Mouse (Mus musculus): ENCODE measurements around the gene Npas3. TPM values are rescaled to one million over a fixed set of nuclear protein-coding genes. Genes with fewer than 3 reads are reported as not detected.
A peak's percentile ranks its signal among the peaks of the same experiment; 100 is the strongest.

Gene Npas3
- polyA plus RNA-seq, 1 experiment from 2014 or later: 31.3 TPM

GRCm38 (mm10) chr12:53836031-53836790 lies 587.7 kb downstream of the Npas3 start:
- no peaks in the 10 kb centered on the region for H3K36me3 ChIP-seq (replicated peaks)
- 73% methylated on average over 27 of the region's 27 CpGs for WGBS
- H3K9ac ChIP-seq: no peak overlapping the region
- H3K4me2 ChIP-seq: no peak overlapping the region
- no peak for ATAC-seq (replicated peaks)
- H3K4me1 ChIP-seq: peaks cover 47% of the 10 kb centered on the region
- H3K27me3 ChIP-seq (replicated peaks): no peaks in the 10 kb centered on the region
- H3K9me3 ChIP-seq: no peaks in the 10 kb centered on the region
- H3K4me3 ChIP-seq: no peak overlapping the region
- no peak overlapping the region for H3K27ac ChIP-seq

- WGBS: 55% methylated on average over 15 of the region's 15 CpGs
- Histone ChIP-seq H3K4me3 (no peak overlapping the region), H3K4me1 (peaks cover 48% of the 10 kb centered on the region), H3K27ac (no peak overlapping the region), H3K27me3 (replicated peaks) (no peaks in the 10 kb centered on the region), H3K36me3 (replicated peaks) (no peaks in the 10 kb centered on the region), H3K4me2 (no peak overlapping the region), H3K9ac (no peak overlapping the region), H3K9me3 (no peaks in the 10 kb centered on the region)
- ATAC-seq (replicated peaks): no peak
These were observed 588.9 kb downstream of the Npas3 start for GRCm38 (mm10) chr12:53837408-53837807.

- H3K27ac ChIP-seq: peak overlapping the region; percentile 48; the same call in 1 of the 2 replicates
- no peak overlapping the region for H3K4me3 ChIP-seq
- no peaks in the 10 kb centered on the region for H3K9me3 ChIP-seq
- ATAC-seq (replicated peaks): no peak
- H3K36me3 ChIP-seq (replicated peaks): no peaks in the 10 kb centered on the region
- no peak overlapping the region for H3K9ac ChIP-seq
- H3K4me1 ChIP-seq: peaks cover 51% of the 10 kb centered on the region
- WGBS: 17% methylated on average over 7 of the region's 7 CpGs
- H3K27me3 ChIP-seq (replicated peaks): no peaks in the 10 kb centered on the region
- no peak overlapping the region for H3K4me2 ChIP-seq
These were observed 590.1 kb downstream of the Npas3 start for GRCm38 (mm10) chr12:53838541-53838940.

GRCm38 (mm10) chr12:53841928-53842671 lies 593.6 kb downstream of the Npas3 start:
- WGBS: 40% methylated on average over 16 of the region's 16 CpGs
- Histone ChIP-seq H3K9ac (no peak overlapping the region), H3K4me3 (no peak overlapping the region), H3K9me3 (no peaks in the 10 kb centered on the region), H3K27me3 (replicated peaks) (no peaks in the 10 kb centered on the region), H3K27ac (no peak overlapping the region), H3K4me2 (no peak overlapping the region), H3K36me3 (replicated peaks) (no peaks in the 10 kb centered on the region), H3K4me1 (peaks cover 54% of the 10 kb centered on the region)
- ATAC-seq (replicated peaks): no peak

GRCm38 (mm10) chr12:53843626-53844025 lies 595.1 kb downstream of the Npas3 start:
- H3K4me2 ChIP-seq: no peak overlapping the region
- no peak overlapping the region for H3K27ac ChIP-seq
- no peak for ATAC-seq (replicated peaks)

GRCm38 (mm10) chr12:53846154-53846665 lies 597.7 kb downstream of the Npas3 start:
- H3K4me3 ChIP-seq: no peak overlapping the region
- peaks cover 31% of the 10 kb centered on the region for H3K4me1 ChIP-seq
- H3K27ac ChIP-seq: 0 out of 2 replicates have a peak overlapping the region, but pooled peaks have one; percentile 3
- no peaks in the 10 kb centered on the region for H3K9me3 ChIP-seq
- 70% methylated on average over 12 of the region's 12 CpGs for WGBS
- no peak for ATAC-seq (replicated peaks)
- H3K36me3 ChIP-seq (replicated peaks): no peaks in the 10 kb centered on the region; the same call in 1 of the 2 replicates
- no peak overlapping the region for H3K4me2 ChIP-seq
- H3K27me3 ChIP-seq (replicated peaks): no peaks in the 10 kb centered on the region
- H3K9ac ChIP-seq: no peak overlapping the region

More at GRCm38 (mm10) chr12:53843626-53844025, 595.1 kb downstream of the Npas3 start:
- no peak overlapping the region for H3K4me3 ChIP-seq
- no peak overlapping the region for H3K9ac ChIP-seq
- no peaks in the 10 kb centered on the region for H3K9me3 ChIP-seq
- H3K27me3 ChIP-seq (replicated peaks): no peaks in the 10 kb centered on the region
- H3K36me3 ChIP-seq (replicated peaks): no peaks in the 10 kb centered on the region
- peaks cover 40% of the 10 kb centered on the region for H3K4me1 ChIP-seq
- 22% methylated on average over 3 of the region's 3 CpGs for WGBS

GRCm38 (mm10) chr12:53849263-53849662 lies 600.8 kb downstream of the Npas3 start:
- H3K4me1 ChIP-seq: peaks cover 17% of the 10 kb centered on the region; the same call in 1 of the 2 replicates
- 85% methylated on average over 2 of the region's 2 CpGs for WGBS
- no peaks in the 10 kb centered on the region for H3K27me3 ChIP-seq (replicated peaks)
- H3K4me3 ChIP-seq: no peak overlapping the region
- H3K27ac ChIP-seq: no peak overlapping the region
- no peaks in the 10 kb centered on the region; the same call in 1 of the 2 replicates for H3K36me3 ChIP-seq (replicated peaks)
- no peak for ATAC-seq (replicated peaks)
- H3K9me3 ChIP-seq: no peaks in the 10 kb centered on the region
- no peak overlapping the region for H3K4me2 ChIP-seq
- H3K9ac ChIP-seq: no peak overlapping the region

- no peak for ATAC-seq (replicated peaks)
- Histone ChIP-seq H3K27me3 (replicated peaks) (no peaks in the 10 kb centered on the region), H3K9ac (no peak overlapping the region), H3K4me3 (no peak overlapping the region), H3K36me3 (replicated peaks) (no peaks in the 10 kb centered on the region; the same call in 1 of the 2 replicates), H3K27ac (no peak overlapping the region), H3K9me3 (no peaks in the 10 kb centered on the region), H3K4me2 (no peak overlapping the region), H3K4me1 (no peaks in the 10 kb centered on the region)
- WGBS: 91% methylated on average over 2 of the region's 2 CpGs
These were observed 604.0 kb downstream of the Npas3 start for GRCm38 (mm10) chr12:53852432-53852831.

- H3K9me3 ChIP-seq: no peaks in the 10 kb centered on the region
- no peak overlapping the region for H3K4me3 ChIP-seq
- ATAC-seq (replicated peaks): no peak
- H3K27me3 ChIP-seq (replicated peaks): no peaks in the 10 kb centered on the region
- H3K4me1 ChIP-seq: peaks cover 10% of the 10 kb centered on the region; the same call in 1 of the 2 replicates
- no peak overlapping the region for H3K4me2 ChIP-seq
- no peaks in the 10 kb centered on the region for H3K36me3 ChIP-seq (replicated peaks)
- H3K27ac ChIP-seq: no peak overlapping the region
- no peak overlapping the region for H3K9ac ChIP-seq
These were observed 611.7 kb downstream of the Npas3 start for GRCm38 (mm10) chr12:53860176-53860575.

- no peak for ATAC-seq (replicated peaks)
- H3K9ac ChIP-seq: no peak overlapping the region
- no peak overlapping the region for H3K4me2 ChIP-seq
- H3K27me3 ChIP-seq (replicated peaks): no peaks in the 10 kb centered on the region
- WGBS: 83% methylated on average over 6 of the region's 6 CpGs
- no peaks in the 10 kb centered on the region for H3K9me3 ChIP-seq
- peaks cover 15% of the 10 kb centered on the region; the same call in 1 of the 2 replicates for H3K4me1 ChIP-seq
- no peak overlapping the region for H3K27ac ChIP-seq
- no peaks in the 10 kb centered on the region for H3K36me3 ChIP-seq (replicated peaks)
- no peak overlapping the region for H3K4me3 ChIP-seq
These were observed 613.8 kb downstream of the Npas3 start for GRCm38 (mm10) chr12:53862281-53862680.

- no peaks in the 10 kb centered on the region for H3K36me3 ChIP-seq (replicated peaks)
- H3K9ac ChIP-seq: no peak overlapping the region
- H3K4me1 ChIP-seq: peaks cover 17% of the 10 kb centered on the region; the same call in 1 of the 2 replicates
- no peak overlapping the region for H3K4me2 ChIP-seq
- H3K27ac ChIP-seq: no peak overlapping the region
- no peak overlapping the region for H3K4me3 ChIP-seq
- no peaks in the 10 kb centered on the region for H3K27me3 ChIP-seq (replicated peaks)
- ATAC-seq (replicated peaks): 0 out of 2 replicates have a peak, but pooled peaks have one; percentile 14
- 58% methylated on average over 5 of the region's 5 CpGs for WGBS
- no peaks in the 10 kb centered on the region for H3K9me3 ChIP-seq
These were observed 616.1 kb downstream of the Npas3 start for GRCm38 (mm10) chr12:53864436-53865136.

GRCm38 (mm10) chr12:53865691-53866090 lies 617.2 kb downstream of the Npas3 start:
- H3K36me3 ChIP-seq (replicated peaks): no peaks in the 10 kb centered on the region
- H3K27me3 ChIP-seq (replicated peaks): no peaks in the 10 kb centered on the region
- no peak overlapping the region for H3K27ac ChIP-seq
- ATAC-seq (replicated peaks): no peak
- H3K4me3 ChIP-seq: no peak overlapping the region
- H3K9ac ChIP-seq: no peak overlapping the region
- H3K4me1 ChIP-seq: peaks cover 17% of the 10 kb centered on the region; the same call in 1 of the 2 replicates
- H3K4me2 ChIP-seq: no peak overlapping the region
- H3K9me3 ChIP-seq: no peaks in the 10 kb centered on the region
- 45% methylated on average over 2 of the region's 2 CpGs for WGBS

All from midbrain, embryonic 15.5 days (tissue).